Mouse (Mus musculus) liver, adult (tissue): ENCODE measurements around the gene Lrp11.

Experiments
- GATA4 ChIP-seq: IDR thresholded peaks from 2 replicates; pipeline ENCODE4 v1.6.1; 2014; ENCODE audit warnings: mild to moderate bottlenecking, low read length; ENCODE audit not compliant: insufficient replicate concordance

Gene Lrp11

GRCm38 (mm10) chr10:7614834-7615233 is 25.2 kb downstream of the Lrp11 start:
- no peak for TF ChIP-seq GATA4

- TF ChIP-seq GATA4 = no peak
These were observed 30.2 kb downstream of the Lrp11 start for GRCm38 (mm10) chr10:7619821-7620241.

- TF ChIP-seq GATA4 = no peak
These were observed 31.1 kb downstream of the Lrp11 start for GRCm38 (mm10) chr10:7620723-7621122.

GRCm38 (mm10) chr10:7622378-7622777 is 32.8 kb downstream of the Lrp11 start:
- no peak for TF ChIP-seq GATA4

GRCm38 (mm10) chr10:7623861-7624518 is 34.4 kb downstream of the Lrp11 start:
- TF ChIP-seq GATA4 = no peak

- no peak for TF ChIP-seq GATA4
These were observed 39.5 kb downstream of the Lrp11 start for GRCm38 (mm10) chr10:7629092-7629491.

GRCm38 (mm10) chr10:7630286-7630685 is 40.7 kb downstream of the Lrp11 start:
- TF ChIP-seq GATA4 = no peak

GRCm38 (mm10) chr10:7630951-7631720 is 41.5 kb downstream of the Lrp11 start:
- no peak for TF ChIP-seq GATA4

- TF ChIP-seq GATA4 = no peak
These were observed 50.8 kb downstream of the Lrp11 start for GRCm38 (mm10) chr10:7640366-7640765.

GRCm38 (mm10) chr10:7645911-7646310 is 56.3 kb downstream of the Lrp11 start:
- no peak for TF ChIP-seq GATA4

GRCm38 (mm10) chr10:7649059-7649458 is 59.5 kb downstream of the Lrp11 start:
- no peak for TF ChIP-seq GATA4

GRCm38 (mm10) chr10:7651057-7651456 is 61.5 kb downstream of the Lrp11 start:
- no peak for TF ChIP-seq GATA4

- TF ChIP-seq GATA4 = no peak
These were observed 73.0 kb downstream of the Lrp11 start for GRCm38 (mm10) chr10:7662471-7663141.

GRCm38 (mm10) chr10:7663159-7664026 is 73.8 kb downstream of the Lrp11 start:
- TF ChIP-seq GATA4 = no peak

- no peak for TF ChIP-seq GATA4
These were observed 74.5 kb downstream of the Lrp11 start for GRCm38 (mm10) chr10:7664027-7664526.
